ENCODE assay signal across 8 mouse cellular contexts in genomic region chr12:76369206-76369977, GRCm38 (mm10). TPM values are rescaled to one million over a fixed set of nuclear protein-coding genes. Genes with fewer than 3 reads are reported as not detected.
DNase-seq lines count a peak whose midpoint lies in the region; ATAC-seq lines count a peak whose summit lies in the region.

Gene Zbtb25, minus strand, starts transcription at chr12:76369602.

- H3K9ac ChIP-seq in heart, embryonic 15.5 days, result peak within 1 kb of the TSS; percentile 97
- H3K9ac ChIP-seq in liver, embryonic 13.5 days, result peak within 1 kb of the TSS; percentile 98
- H3K9ac ChIP-seq in stomach, embryonic 14.5 days (replicated peaks; ENCODE audit: low read depth, low read length), result peak within 1 kb of the TSS; percentile 98

- no peaks in the 10 kb centered on the region for H3K27me3 ChIP-seq in forebrain, embryonic 10.5 days (ENCODE audit: poor library complexity, severe bottlenecking)
- H3K27me3 ChIP-seq in heart, embryonic 15.5 days, result no peaks in the 10 kb centered on the region
- no peaks in the 10 kb centered on the region for H3K27me3 ChIP-seq in liver, embryonic 13.5 days
- no peaks in the 10 kb centered on the region for H3K27me3 ChIP-seq in stomach, embryonic 14.5 days (ENCODE audit: control insufficient read depth, insufficient read depth, low read length)

- H3K4me2 ChIP-seq in heart, embryonic 15.5 days, result peak within 1 kb of the TSS; percentile 83
- peak within 1 kb of the TSS; percentile 89 for H3K4me2 ChIP-seq in liver, embryonic 13.5 days
- peak within 1 kb of the TSS; percentile 70 for H3K4me2 ChIP-seq in stomach, embryonic 14.5 days (replicated peaks; ENCODE audit: low read depth, low read length)

- ATAC-seq in heart, embryonic 15.5 days (replicated peaks; ENCODE audit: insufficient number of reproducible peaks, insufficient read depth, low FRiP score, low read depth), result peak; percentile 79
- ATAC-seq in liver, embryonic 13.5 days (ENCODE audit: low read depth), result peak; percentile 75
- ATAC-seq in stomach, embryonic 14.5 days (ENCODE audit: insufficient number of reproducible peaks, insufficient read depth, low FRiP score, low read depth), result peak; percentile 77

- peak within 1 kb of the TSS; percentile 84 for H3K27ac ChIP-seq in brown adipose tissue, adult 24 weeks (replicated peaks; ENCODE audit: low read depth, low read length)
- H3K27ac ChIP-seq in forebrain, embryonic 10.5 days, result peak within 1 kb of the TSS; percentile 100
- peak within 1 kb of the TSS; percentile 100 for H3K27ac ChIP-seq in heart, embryonic 15.5 days
- peak within 1 kb of the TSS; percentile 97 for H3K27ac ChIP-seq in liver, embryonic 13.5 days
- H3K27ac ChIP-seq in stomach, embryonic 14.5 days (ENCODE audit: low read length), result peak within 1 kb of the TSS; percentile 100

- H3K4me3 ChIP-seq in brown adipose tissue, adult 24 weeks (ENCODE audit: insufficient read depth, low read depth, low read length), result peak within 1 kb of the TSS; percentile 92
- peak within 1 kb of the TSS; percentile 96 for H3K4me3 ChIP-seq in forebrain, embryonic 10.5 days
- H3K4me3 ChIP-seq in heart, embryonic 15.5 days, result peak within 1 kb of the TSS; percentile 94
- peak within 1 kb of the TSS; percentile 91 for H3K4me3 ChIP-seq in liver, embryonic 13.5 days (replicated peaks)
- peak within 1 kb of the TSS; percentile 98 for H3K4me3 ChIP-seq in stomach, embryonic 14.5 days (ENCODE audit: low read depth, low read length)

- WGBS in forebrain, embryonic 10.5 days, result under 1% methylated on average over 88 of the region's 96 CpGs
- WGBS in heart, embryonic 15.5 days, result 0% methylated on average over 79 of the region's 96 CpGs
- under 1% methylated on average over 95 of the region's 96 CpGs for WGBS in liver, embryonic 13.5 days (ENCODE audit: insufficient replicate concordance)
- WGBS in stomach, embryonic 14.5 days, result under 1% methylated on average over 88 of the region's 96 CpGs

- peak; percentile 92 for DNase-seq in CD4-positive, CD25-positive, alpha-beta regulatory T cell, adult 2 months (ENCODE audit: low read depth, low spot score)
- DNase-seq in forebrain, embryonic 10.5 days (ENCODE audit: extremely low spot score, low spot score), result peak; percentile 75
- DNase-seq in kidney, postnatal 25 days, result peak; percentile 73 to 92
- DNase-seq in liver, embryonic 13.5 days, result peak; percentile 77
- peak; percentile 87 to 90 for DNase-seq in natural killer cell, adult 2 months (ENCODE audit: low spot score in 2 of 2)

- H3K9me3 ChIP-seq in forebrain, embryonic 10.5 days, result no peaks in the 10 kb centered on the region
- no peaks in the 10 kb centered on the region for H3K9me3 ChIP-seq in heart, embryonic 15.5 days (replicated peaks)
- no peaks in the 10 kb centered on the region for H3K9me3 ChIP-seq in liver, embryonic 13.5 days (replicated peaks)
- H3K9me3 ChIP-seq in stomach, embryonic 14.5 days (ENCODE audit: control insufficient read depth, low read depth, low read length), result no peaks in the 10 kb centered on the region

- peaks cover 12% of the 10 kb centered on the region for H3K4me1 ChIP-seq in brown adipose tissue, adult 24 weeks (ENCODE audit: control insufficient read depth, insufficient read depth, insufficient read length, low read length)
- H3K4me1 ChIP-seq in forebrain, embryonic 10.5 days, result peaks cover 59% of the 10 kb centered on the region
- peaks cover 53% of the 10 kb centered on the region for H3K4me1 ChIP-seq in heart, embryonic 15.5 days (replicated peaks)
- H3K4me1 ChIP-seq in liver, embryonic 13.5 days (replicated peaks), result peaks cover 70% of the 10 kb centered on the region
- peaks cover 32% of the 10 kb centered on the region for H3K4me1 ChIP-seq in stomach, embryonic 14.5 days (ENCODE audit: control insufficient read depth, insufficient read depth, low read length)

- H3K36me3 ChIP-seq in forebrain, embryonic 10.5 days (replicated peaks), result peaks cover 6% of the 10 kb centered on the region
- no peaks in the 10 kb centered on the region for H3K36me3 ChIP-seq in heart, embryonic 15.5 days
- H3K36me3 ChIP-seq in liver, embryonic 13.5 days, result no peaks in the 10 kb centered on the region
- no peaks in the 10 kb centered on the region for H3K36me3 ChIP-seq in stomach, embryonic 14.5 days (ENCODE audit: control insufficient read depth, insufficient read depth, low read length)

RNA-seq across cellular contexts. Expression of gene Zbtb25, which starts in this region (rescaled TPM):
- polyA plus RNA-seq in brown adipose tissue, adult 24 weeks (2012; ENCODE audit: insufficient read depth, insufficient read length, missing spikeins), result 7.3 and 10.2 TPM in 2 replicates
- 18.6 and 20.1 TPM in 2 replicates for polyA plus RNA-seq in forebrain, embryonic 10.5 days (2016; fragmentation: Nextera tagmentation; extraction: Ambion mirVana)
- polyA plus RNA-seq in heart, embryonic 15.5 days (2015; fragmentation: Nextera tagmentation; extraction: Ambion mirVana), result 10.1 and 12.9 TPM in 2 replicates
- polyA plus RNA-seq in liver, embryonic 13.5 days (2015; fragmentation: Nextera tagmentation; extraction: Ambion mirVana), result 8.3 and 9.2 TPM in 2 replicates
- polyA plus RNA-seq in stomach, embryonic 14.5 days (2014; fragmentation: Nextera tagmentation; extraction: Ambion mirVana), result 17.5 and 18.9 TPM in 2 replicates

Comparison
In these comparisons a context has a peak if more than half of its experiments do, and no peak if none do; other contexts are left out.
1. Peak in every context shown above with its lines: DNase-seq, ATAC-seq, H3K4me3 ChIP-seq and H3K27ac ChIP-seq.